Mouse (Mus musculus) liver, embryonic 14.5 days (tissue): ENCODE measurements around the gene Tgfb2. TPM values are rescaled to one million over a fixed set of nuclear protein-coding genes. Genes with fewer than 3 reads are reported as not detected.

Experiments
- ATAC-seq: fragments of 200-750 bp; cut with Nextera tagmentation; 2 replicates; pipeline ENCODE4 v1.8.0; 2017; ENCODE audit warnings: moderate number of reproducible peaks, mild to moderate bottlenecking, moderate library complexity; ENCODE audit not compliant: insufficient read depth
- DNase-seq, 3 experiments: peaks; one replicate each; pipeline ENCODE4 v3.0.0-alpha.2; 2012 to 2013; ENCODE audit warnings: low read depth in 3 of 3, low spot score in 3 of 3
- H3K27ac ChIP-seq: fragments of 300-500 bp; sonication (generic); 2 replicates; pipeline ENCODE4 v1.5.1; 2014; ENCODE audit warnings: moderate library complexity, mild to moderate bottlenecking, control low read depth, inconsistent platforms
- H3K27me3 ChIP-seq: fragments of 300-500 bp; sonication (generic); 2 replicates; pipeline ENCODE4 v1.6.1; 2014; ENCODE audit warnings: mild to moderate bottlenecking, low read length, moderate library complexity; ENCODE audit not compliant: control insufficient read depth, insufficient read depth
- H3K36me3 ChIP-seq: fragments of 300-500 bp; sonication (generic); replicated peaks from 2 replicates; pipeline ENCODE4 v1.6.1; 2014; ENCODE audit warnings: low read depth; ENCODE audit not compliant: control insufficient read depth, insufficient read depth
- H3K4me1 ChIP-seq, 2 experiments: fragments of 200-500 bp in 1 of 2; fragments of 300-500 bp in 1 of 2; sonication (generic) in 1 of 2; replicated peaks; 2 replicates each; pipeline ENCODE4 v1.6.1; 2012 to 2014; ENCODE audit warnings: antibody characterized with exemption in 1 of 2, inconsistent platforms in 1 of 2, low read length in 1 of 2; ENCODE audit not compliant: control insufficient read depth in 2 of 2, insufficient read depth in 2 of 2
- H3K4me2 ChIP-seq: fragments of 300-500 bp; sonication (generic); 2 replicates; pipeline ENCODE4 v1.6.1; 2014; ENCODE audit warnings: low read depth, mild to moderate bottlenecking, control low read depth, moderate library complexity
- H3K4me3 ChIP-seq, 2 experiments: fragments of 200-500 bp in 1 of 2; fragments of 300-500 bp in 1 of 2; sonication (generic) in 1 of 2; 2 replicates each; pipeline ENCODE4 v1.5.1; 2012 to 2014; ENCODE audit warnings: low read depth in 2 of 2, low read length in 2 of 2, mild to moderate bottlenecking in 2 of 2, control low read depth in 1 of 2, inconsistent platforms in 1 of 2, moderate library complexity in 1 of 2; ENCODE audit not compliant: insufficient read depth in 1 of 2
- H3K9ac ChIP-seq: fragments of 300-500 bp; sonication (generic); replicated peaks from 2 replicates; pipeline ENCODE4 v1.6.1; 2014; ENCODE audit warnings: mild to moderate bottlenecking, control low read depth, moderate library complexity
- H3K9me3 ChIP-seq: fragments of 300-500 bp; sonication (generic); 2 replicates; pipeline ENCODE4 v1.6.1; 2016; ENCODE audit warnings: low read length, mixed read lengths; ENCODE audit not compliant: control insufficient read depth
- CTCF ChIP-seq: IDR thresholded peaks from 2 replicates; pipeline ENCODE4 v1.5.1; 2016; ENCODE audit warnings: antibody characterized with exemption, low read depth, control low read depth
- EP300 ChIP-seq: IDR thresholded peaks from 2 replicates; pipeline ENCODE4 v1.6.1; 2016; ENCODE audit warnings: antibody characterized with exemption, low read depth
- WGBS: fragments of 180-500 bp; shearing (Covaris S2); extraction: QIAGEN DNeasy Blood & Tissue Kit; methylation state at CpG from one replicate; pipeline ENCODE4 v1.1.7; 2014; ENCODE audit not compliant: insufficient replicate concordance; 5-methylcytosine and 5-hydroxymethylcytosine counted together
- polyA plus RNA-seq, 2 experiments: library from polyadenylated mRNA; depleted of rRNA in 1 of 2; stranded (reverse) in 1 of 2; unstranded in 1 of 2; fragments of >200 nt; fragmentation: Nextera tagmentation in 1 of 2; extraction: Ambion mirVana in 1 of 2; gene quantifications; 2 replicates each; pipeline versions ENCODE4 v1.2.1 to v1.2.3; 2012 to 2014

Gene Tgfb2
- polyA plus RNA-seq, 2 experiments = 0.21 to 1.3 TPM

- Histone ChIP-seq H3K4me1 (no peaks in the 10 kb centered on the region), H3K4me2 (no peak overlapping the region), H3K27ac (no peak overlapping the region), H3K4me3 (no peak overlapping the region), H3K9ac (no peak overlapping the region), H3K36me3 (peaks cover 2% of the 10 kb centered on the region; the same call in 1 of the 2 replicates), H3K27me3 (no peaks in the 10 kb centered on the region), H3K9me3 (no peaks in the 10 kb centered on the region)
- no peak for TF ChIP-seq EP300
- TF ChIP-seq CTCF = no peak
- WGBS = 65% methylated on average over 4 of the region's 4 CpGs
- DNase-seq (no peak), ATAC-seq (no peak)
Measured at GRCm38 (mm10) chr1:186714215-186714614, 8.4 kb upstream of the Tgfb2 start.

DNA sequence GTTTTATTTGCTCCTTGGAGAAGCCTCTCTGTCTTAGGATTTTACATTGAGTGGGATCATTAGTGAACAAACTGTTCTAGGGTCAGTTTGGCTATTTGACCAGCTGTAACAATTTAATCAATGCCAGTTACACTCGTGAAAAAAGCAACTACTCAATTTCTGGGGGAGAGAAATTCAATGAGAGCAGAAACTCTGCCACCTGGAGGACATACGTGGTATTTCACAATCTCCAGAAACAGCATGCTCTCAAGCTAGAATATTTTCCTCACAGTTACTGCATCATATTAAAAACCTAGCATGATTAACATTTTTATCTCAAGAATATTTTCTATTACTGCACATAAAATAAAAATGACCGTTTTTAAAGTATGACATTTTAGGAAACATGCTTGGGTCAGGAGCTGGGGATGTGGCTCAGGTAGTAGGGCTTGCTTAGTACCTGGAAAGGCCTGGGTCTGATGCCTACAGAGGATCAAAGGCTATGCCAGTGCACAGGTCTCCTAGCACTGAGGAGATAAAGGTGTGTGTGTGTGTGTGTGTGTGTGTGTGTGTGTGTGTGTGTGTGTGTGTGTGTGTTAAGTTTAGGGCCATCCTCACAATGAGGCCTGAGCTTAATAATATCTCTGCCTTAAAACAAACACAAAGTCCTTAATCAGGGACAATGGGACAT lies 7.1 kb upstream of the Tgfb2 start:
- 4% methylated on average over 3 of the region's 3 CpGs for WGBS
- Histone ChIP-seq H3K27ac (no peak overlapping the region), H3K36me3 (no peaks in the 10 kb centered on the region), H3K9ac (no peak overlapping the region), H3K4me3 (no peak overlapping the region), H3K4me1 (no peaks in the 10 kb centered on the region), H3K9me3 (no peaks in the 10 kb centered on the region), H3K27me3 (no peaks in the 10 kb centered on the region), H3K4me2 (no peak overlapping the region)
- ATAC-seq = no peak
- TF ChIP-seq CTCF (peak; percentile 58; the same call in 1 of the 2 replicates), EP300 (no peak)
- DNase-seq = no peak

GRCm38 (mm10) chr1:186705203-186705914 lies 430 bp downstream of the Tgfb2 start:
- ATAC-seq (peak; percentile 50), DNase-seq (no peak)
- Histone ChIP-seq H3K9ac (no peak overlapping the region; the same call in 1 of the 2 replicates), H3K9me3 (no peaks in the 10 kb centered on the region), H3K27me3 (peaks cover 35% of the 10 kb centered on the region), H3K36me3 (no peaks in the 10 kb centered on the region), H3K4me2 (peak overlapping the region; percentile 60), H3K27ac (no peak overlapping the region), H3K4me1 (no peaks in the 10 kb centered on the region; a peak in 1 of 4 replicates), H3K4me3 (peak overlapping the region; percentile 35 to 45)
- under 1% methylated on average over 65 of the region's 65 CpGs for WGBS
- TF ChIP-seq CTCF = no peak
- TF ChIP-seq EP300 = no peak

GRCm38 (mm10) chr1:186703980-186704701 lies 1.6 kb downstream of the Tgfb2 start:
- Histone ChIP-seq H3K27me3 (peaks cover 35% of the 10 kb centered on the region), H3K4me1 (no peaks in the 10 kb centered on the region; a peak in 1 of 4 replicates), H3K4me3 (peak overlapping the region; percentile 45 to 46), H3K36me3 (no peaks in the 10 kb centered on the region), H3K9me3 (no peaks in the 10 kb centered on the region), H3K27ac (no peak overlapping the region), H3K4me2 (peak overlapping the region; percentile 60), H3K9ac (no peak overlapping the region)
- under 1% methylated on average over 36 of the region's 36 CpGs for WGBS
- no peak for ATAC-seq
- no peak for DNase-seq
- TF ChIP-seq EP300 = no peak
- no peak for TF ChIP-seq CTCF
